Mouse (Mus musculus) ES-E14 (cell line): Measurements from ENCODE around the gene 4930402H24Rik.

Experiments
- CHD2 ChIP-seq: IDR thresholded peaks from 2 replicates; pipeline ENCODE4 v1.6.1; 2014; ENCODE audit warnings: mild to moderate bottlenecking, low read depth, low read length, inconsistent platforms
- HCFC1 ChIP-seq: IDR thresholded peaks from 2 replicates; pipeline ENCODE4 v1.6.1; 2012; ENCODE audit warnings: low read length, inconsistent platforms, borderline replicate concordance; ENCODE audit not compliant: insufficient read depth

- no peak for TF ChIP-seq HCFC1
- TF ChIP-seq CHD2, result no peak
Observed at GRCm38 (mm10) chr2:130818838-130819647, 87.2 kb downstream of the 4930402H24Rik start.
